Mouse (Mus musculus) CH12.LX (cell line): ENCODE measurements around the gene Ppp1r27. TPM values are rescaled to one million over a fixed set of nuclear protein-coding genes. Genes with fewer than 3 reads are reported as not detected.

Experiments
- DNase-seq: peaks from one replicate; pipeline ENCODE4 v3.0.0-alpha.2; 2013; ENCODE audit errors: extremely low read depth
- H3K27ac ChIP-seq: 2 replicates; pipeline ENCODE4 v1.5.1; 2012; ENCODE audit warnings: low read depth, mild to moderate bottlenecking, control low read depth, moderate library complexity; ENCODE audit not compliant: insufficient read depth
- H3K27me3 ChIP-seq: replicated peaks from 2 replicates; pipeline ENCODE3; 2012; ENCODE audit warnings: inconsistent platforms
- H3K36me3 ChIP-seq, 2 experiments: replicated peaks in 1 of 2; 2 replicates each; pipeline versions ENCODE3 to v1.6.1; 2012; ENCODE audit warnings: inconsistent platforms in 1 of 2, low read length in 1 of 2, mild to moderate bottlenecking in 1 of 2, mixed read lengths in 1 of 2, moderate library complexity in 1 of 2; ENCODE audit not compliant: control insufficient read depth in 1 of 2, insufficient read depth in 1 of 2
- H3K4me1 ChIP-seq, 2 experiments: 2 replicates each; pipeline ENCODE4 v1.6.1; 2012; ENCODE audit warnings: inconsistent platforms in 1 of 2, moderate library complexity in 1 of 2; ENCODE audit not compliant: insufficient read depth in 2 of 2, control insufficient read depth in 1 of 2
- H3K4me2 ChIP-seq: 2 replicates; pipeline ENCODE4 v1.6.1; 2012; ENCODE audit warnings: low read depth, mild to moderate bottlenecking, control low read depth; ENCODE audit not compliant: poor library complexity, insufficient read depth, severe bottlenecking
- H3K4me3 ChIP-seq, 3 experiments: fragments of 150-350 bp in 1 of 3; sonication (generic) in 1 of 3; replicated peaks in 1 of 3; 2 replicates each; pipeline versions ENCODE3 to v1.5.1; 2011 to 2012; ENCODE audit warnings: low read depth in 2 of 3, low read length in 2 of 3, mild to moderate bottlenecking in 2 of 3, moderate library complexity in 2 of 3, control low read depth in 1 of 3, improper control_type of control experiment in 1 of 3, inconsistent platforms in 1 of 3, mixed read lengths in 1 of 3; ENCODE audit not compliant: poor library complexity in 1 of 3
- H3K79me2 ChIP-seq: replicated peaks from 2 replicates; pipeline ENCODE4 v1.6.1; 2012; ENCODE audit warnings: mild to moderate bottlenecking, moderate library complexity; ENCODE audit not compliant: control insufficient read depth, poor library complexity, insufficient read depth, severe bottlenecking; ENCODE audit errors: extremely low read depth
- H3K9ac ChIP-seq: 2 replicates; pipeline ENCODE4 v1.6.1; 2012; ENCODE audit warnings: low read depth, mild to moderate bottlenecking, control low read depth, moderate library complexity; ENCODE audit not compliant: insufficient read depth
- H3K9me3 ChIP-seq: replicated peaks from 2 replicates; pipeline ENCODE3; 2012; ENCODE audit warnings: low read length, inconsistent platforms, mixed read lengths
- BHLHE40 ChIP-seq: IDR thresholded peaks from 2 replicates; pipeline ENCODE4 v1.6.1; 2011; ENCODE audit warnings: mild to moderate bottlenecking, low read depth, low read length, improper control_type of control experiment
- CTCF ChIP-seq, 2 experiments: IDR thresholded peaks in 1 of 2; conservative IDR thresholded peaks in 1 of 2; 2 replicates each; pipeline ENCODE4 v1.5.1; 2011 to 2012; ENCODE audit warnings: low read depth in 2 of 2, low read length in 2 of 2, improper control_type of control experiment in 1 of 2, inconsistent platforms in 1 of 2, mild to moderate bottlenecking in 1 of 2, moderate library complexity in 1 of 2
- E2F4 ChIP-seq: IDR thresholded peaks from 2 replicates; pipeline ENCODE4 v1.6.1; 2011; ENCODE audit warnings: low read depth, low read length, improper control_type of control experiment; ENCODE audit not compliant: insufficient replicate concordance
- ETS1 ChIP-seq: conservative IDR thresholded peaks from 2 replicates; pipeline ENCODE4 v1.6.1; 2012; ENCODE audit warnings: low read depth, mild to moderate bottlenecking, inconsistent platforms, low read length, improper control_type of control experiment, moderate library complexity
- HCFC1 ChIP-seq: IDR thresholded peaks from 2 replicates; pipeline ENCODE4 v1.6.1; 2012; ENCODE audit warnings: low read depth, mild to moderate bottlenecking, inconsistent platforms, low read length, improper control_type of control experiment
- IRF4 ChIP-seq: IDR thresholded peaks from 2 replicates; pipeline ENCODE4 v1.6.1; 2014; ENCODE audit warnings: low read depth, mild to moderate bottlenecking, inconsistent platforms, low read length, improper control_type of control experiment
- JUN ChIP-seq: IDR thresholded peaks from 2 replicates; pipeline ENCODE4 v1.6.1; 2011; ENCODE audit warnings: low read depth, mild to moderate bottlenecking, low read length, improper control_type of control experiment, moderate library complexity; ENCODE audit not compliant: insufficient read depth
- JUND ChIP-seq: conservative IDR thresholded peaks from 2 replicates; pipeline ENCODE4 v1.6.1; 2011; ENCODE audit warnings: low read depth, low read length, improper control_type of control experiment
- KAT2A ChIP-seq: IDR thresholded peaks from 2 replicates; pipeline ENCODE4 v1.6.1; 2012; ENCODE audit warnings: low read length, improper control_type of control experiment, inconsistent platforms; ENCODE audit not compliant: insufficient replicate concordance
- MAX ChIP-seq: IDR thresholded peaks from 2 replicates; pipeline ENCODE4 v1.6.1; 2011; ENCODE audit warnings: low read length, improper control_type of control experiment
- MEF2A ChIP-seq: IDR thresholded peaks from 2 replicates; pipeline ENCODE4 v1.6.1; 2014; ENCODE audit warnings: low read depth, mild to moderate bottlenecking, inconsistent platforms, low read length, improper control_type of control experiment, borderline replicate concordance
- MXI1 ChIP-seq: IDR thresholded peaks from 2 replicates; pipeline ENCODE4 v1.6.1; 2011; ENCODE audit warnings: mild to moderate bottlenecking, low read depth, low read length, improper control_type of control experiment
- MYC ChIP-seq: IDR thresholded peaks from 2 replicates; pipeline ENCODE4 v1.6.1; 2011; ENCODE audit warnings: low read depth, mild to moderate bottlenecking, improper control_type of control experiment, low read length
- NRF1 ChIP-seq: IDR thresholded peaks from 2 replicates; pipeline ENCODE4 v1.6.1; 2014; ENCODE audit warnings: low read depth, mild to moderate bottlenecking, inconsistent platforms, low read length, improper control_type of control experiment, moderate library complexity
- PAX5 ChIP-seq: IDR thresholded peaks from 2 replicates; pipeline ENCODE4 v1.6.1; 2012; ENCODE audit warnings: low read length, inconsistent platforms, mixed read lengths
- POLR2A ChIP-seq: IDR thresholded peaks from 2 replicates; pipeline ENCODE4 v1.6.1; 2011; ENCODE audit warnings: low read depth, mild to moderate bottlenecking, improper control_type of control experiment, low read length
- RAD21 ChIP-seq: IDR thresholded peaks from 2 replicates; pipeline ENCODE4 v1.6.1; 2011; ENCODE audit warnings: low read depth, mild to moderate bottlenecking, low read length, improper control_type of control experiment, moderate library complexity
- TBP ChIP-seq: conservative IDR thresholded peaks from 2 replicates; pipeline ENCODE4 v1.6.1; 2011; ENCODE audit warnings: low read depth, low read length, improper control_type of control experiment
- UBTF ChIP-seq: IDR thresholded peaks from 2 replicates; pipeline ENCODE4 v1.6.1; 2012; ENCODE audit warnings: low read depth, mild to moderate bottlenecking, inconsistent platforms, low read length, improper control_type of control experiment, moderate library complexity
- USF2 ChIP-seq: conservative IDR thresholded peaks from 2 replicates; pipeline ENCODE4 v1.6.1; 2011; ENCODE audit warnings: low read depth, low read length, improper control_type of control experiment
- ZKSCAN1 ChIP-seq: IDR thresholded peaks from 2 replicates; pipeline ENCODE4 v1.6.1; 2012; ENCODE audit warnings: low read depth, inconsistent platforms, low read length, improper control_type of control experiment, borderline replicate concordance
- ZMIZ1 ChIP-seq: IDR thresholded peaks from 2 replicates; pipeline ENCODE4 v1.6.1; 2012; ENCODE audit warnings: low read depth, mild to moderate bottlenecking, inconsistent platforms, low read length, improper control_type of control experiment
- dilution Hi-C: fragments of 300-500 bp; cut with MboI; formaldehyde crosslinking; loops from 2 replicates; pipeline ENCODE4 v1.14.3; 2020; ENCODE audit warnings: low sequenced_read_pairs; ENCODE audit not compliant: extremely low pct_unique_long_range_greater_than_20kb, extremely low pct_ligation_motif_present
- in situ Hi-C: fragments of 300-500 bp; cut with MboI; formaldehyde crosslinking; loops from 3 replicates; pipeline ENCODE4 v1.14.3; 2019; ENCODE audit warnings: low sequenced_read_pairs, low pct_ligation_motif_present, low pct_unique_long_range_greater_than_20kb, mixed read lengths
- polyA plus RNA-seq: library from polyadenylated mRNA; unstranded; fragments of >175 nt; gene quantifications from 2 replicates; pipeline ENCODE4 v1.2.1, GENCODE M21; 2012; ENCODE audit warnings: low read depth; ENCODE audit not compliant: insufficient read length
- total RNA-seq, 2 experiments: library from RNA; depleted of rRNA; stranded (reverse); fragments of 300-350 nt in 1 of 2; fragments of >200 nt in 1 of 2; gene quantifications; 2 replicates each; pipeline ENCODE4 v1.2.3; 2012 to 2014

Ppp1r27 gene
- total and polyA plus RNA-seq, 3 experiments: not detected

GRCm38 (mm10) chr11:120578694-120579243, 27.8 kb upstream of the Ppp1r27 start:
- dilution Hi-C loops (no loop called here), in situ Hi-C loops (no loop called here)
- Histone ChIP-seq H3K4me1 (peaks cover 11 to 66% of the 10 kb centered on the region in 2 experiments), H3K36me3 (peaks cover 33 to 49% of the 10 kb centered on the region in 2 experiments), H3K79me2 (peaks cover 31% of the 10 kb centered on the region), H3K4me2 (no peak overlapping the region), H3K9ac (no peak overlapping the region), H3K9me3 (peaks cover under 1% of the 10 kb centered on the region), H3K27me3 (no peaks in the 10 kb centered on the region), H3K4me3 (no peak overlapping the region), H3K27ac (peak overlapping the region; percentile 5; the same call in 1 of the 2 replicates)
- no peak for TF ChIP-seq ZKSCAN1
- no peak for TF ChIP-seq ZMIZ1
- no peak for TF ChIP-seq BHLHE40
- TF ChIP-seq NRF1: no peak
- no peak for TF ChIP-seq MEF2A
- TF ChIP-seq USF2: no peak
- no peak for TF ChIP-seq E2F4
- TF ChIP-seq ETS1: no peak
- TF ChIP-seq CTCF (conservative IDR thresholded peaks at IDR 0.05 in 1 of 2, IDR thresholded peaks at IDR 0.05 in 1 of 2; ENCODE audit: low read depth in 2 of 2, low read length in 2 of 2): no peak
- TF ChIP-seq JUND: no peak
- TF ChIP-seq MYC: no peak
- TF ChIP-seq MAX: no peak
- no peak for TF ChIP-seq MXI1
- no peak for TF ChIP-seq RAD21
- TF ChIP-seq PAX5: no peak
- no peak for TF ChIP-seq IRF4
- no peak for TF ChIP-seq KAT2A
- no peak for TF ChIP-seq TBP
- TF ChIP-seq JUN: no peak
- no peak for DNase-seq

GRCm38 (mm10) chr11:120578024-120578693, 27.2 kb upstream of the Ppp1r27 start:
- Histone ChIP-seq H3K36me3 (peaks cover 32 to 46% of the 10 kb centered on the region in 2 experiments), H3K4me3 (no peak overlapping the region), H3K9me3 (no peaks in the 10 kb centered on the region), H3K79me2 (peaks cover 32% of the 10 kb centered on the region), H3K9ac (no peak overlapping the region), H3K27me3 (no peaks in the 10 kb centered on the region), H3K4me1 (peaks cover 11 to 66% of the 10 kb centered on the region in 2 experiments), H3K4me2 (no peak overlapping the region), H3K27ac (peak overlapping the region; percentile 5; the same call in 1 of the 2 replicates)
- DNase-seq: no peak
- dilution Hi-C loops (no loop called here), in situ Hi-C loops (no loop called here)
- TF ChIP-seq HCFC1: no peak
- TF ChIP-seq UBTF: no peak
- no peak for TF ChIP-seq E2F4
- TF ChIP-seq POLR2A: 0 out of 2 replicates have a peak, but pooled peaks have one; percentile 12
- TF ChIP-seq RAD21: no peak
